Mouse (Mus musculus) neural tube, embryonic 13.5 days (tissue): ENCODE measurements at regions not wholly inside any gene's neighbourhood (a gene's known extent, or its start where the extent isn't known, plus 50 kb on each side); places are given as distances from the start of the nearest gene placed in this dataset.

Experiments
- ATAC-seq: fragments of 200-750 bp; cut with Nextera tagmentation; 2 replicates; pipeline ENCODE4 v1.8.0; 2017; ENCODE audit warnings: low read depth, mild to moderate bottlenecking, moderate TSS enrichment, moderate library complexity
- H3K27ac ChIP-seq: fragments of 300-500 bp; sonication (generic); replicated peaks from 2 replicates; pipeline ENCODE4 v1.5.1; 2015; ENCODE audit warnings: moderate library complexity, mild to moderate bottlenecking, inconsistent platforms
- H3K27me3 ChIP-seq: fragments of 300-500 bp; sonication (generic); 2 replicates; pipeline ENCODE4 v1.6.1; 2015; ENCODE audit warnings: mild to moderate bottlenecking, inconsistent platforms
- H3K36me3 ChIP-seq: fragments of 300-500 bp; sonication (generic); 2 replicates; pipeline ENCODE4 v1.6.1; 2015; ENCODE audit warnings: mild to moderate bottlenecking, inconsistent platforms
- H3K4me1 ChIP-seq: fragments of 300-500 bp; sonication (generic); replicated peaks from 2 replicates; pipeline ENCODE4 v1.6.1; 2015; ENCODE audit warnings: inconsistent platforms
- H3K4me2 ChIP-seq: fragments of 300-500 bp; sonication (generic); 2 replicates; pipeline ENCODE4 v1.6.1; 2015; ENCODE audit warnings: inconsistent platforms, mild to moderate bottlenecking, moderate library complexity
- H3K4me3 ChIP-seq: fragments of 300-500 bp; sonication (generic); 2 replicates; pipeline ENCODE4 v1.5.1; 2015; ENCODE audit warnings: mild to moderate bottlenecking, inconsistent platforms
- H3K9ac ChIP-seq: fragments of 300-500 bp; sonication (generic); 2 replicates; pipeline ENCODE4 v1.6.1; 2015; ENCODE audit warnings: moderate library complexity, mild to moderate bottlenecking, inconsistent platforms
- H3K9me3 ChIP-seq: fragments of 300-500 bp; sonication (generic); 2 replicates; pipeline ENCODE4 v1.6.1; 2016; ENCODE audit warnings: inconsistent platforms
- WGBS: fragments of 180-500 bp; shearing (Covaris S2); methylation state at CpG from one replicate; pipeline ENCODE4 v1.1.7; 2015; 5-methylcytosine and 5-hydroxymethylcytosine counted together

DNA sequence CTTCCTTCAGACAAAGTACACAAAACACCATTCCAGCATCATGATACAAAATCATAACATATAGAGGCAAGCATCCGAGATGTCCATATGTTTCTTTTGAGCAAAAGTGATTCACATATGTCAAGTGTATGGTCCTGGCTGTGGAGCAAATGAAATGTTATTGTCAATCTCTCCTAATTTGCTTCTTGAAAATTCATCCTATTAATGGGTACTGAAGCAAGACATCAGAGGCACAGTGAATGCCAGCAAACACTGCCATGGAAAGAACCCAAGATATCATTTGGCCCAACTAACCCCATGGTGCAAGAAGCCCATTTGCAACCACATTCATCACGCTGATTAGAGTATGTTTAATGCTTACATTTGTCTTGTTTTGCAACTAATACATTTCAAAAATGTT, 361.1 kb downstream of the Galc start:
- no peak overlapping the region for H3K9ac ChIP-seq
- no peaks in the 10 kb centered on the region for H3K36me3 ChIP-seq
- no peak for ATAC-seq
- no peaks in the 10 kb centered on the region for H3K9me3 ChIP-seq
- H3K4me1 ChIP-seq: no peaks in the 10 kb centered on the region
- no peaks in the 10 kb centered on the region for H3K27me3 ChIP-seq
- H3K27ac ChIP-seq: no peak overlapping the region
- H3K4me3 ChIP-seq: no peak overlapping the region
- 94% methylated on average over 2 of the region's 2 CpGs for WGBS
- no peak overlapping the region for H3K4me2 ChIP-seq

DNA sequence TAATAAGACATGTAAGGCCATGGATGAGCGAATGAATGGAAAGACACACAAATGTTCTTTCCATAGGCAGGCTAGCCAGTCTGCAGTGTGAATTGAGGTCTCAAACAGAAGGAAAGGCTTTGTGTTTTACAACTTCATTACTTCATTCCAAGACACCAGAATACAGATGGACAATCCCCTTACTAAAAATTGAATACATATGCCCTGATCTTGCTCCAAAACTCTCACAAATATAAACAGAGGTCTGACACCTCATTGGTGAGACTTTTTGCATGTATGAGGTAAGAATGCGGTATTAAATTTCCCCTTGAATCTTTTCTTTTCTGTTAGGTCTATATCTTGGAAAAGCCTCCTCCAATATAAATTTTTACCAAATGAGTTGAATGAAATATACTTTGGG, 363.3 kb downstream of the Galc start:
- WGBS: 88% methylated on average over 2 of the region's 2 CpGs
- H3K4me1 ChIP-seq: no peaks in the 10 kb centered on the region

DNA sequence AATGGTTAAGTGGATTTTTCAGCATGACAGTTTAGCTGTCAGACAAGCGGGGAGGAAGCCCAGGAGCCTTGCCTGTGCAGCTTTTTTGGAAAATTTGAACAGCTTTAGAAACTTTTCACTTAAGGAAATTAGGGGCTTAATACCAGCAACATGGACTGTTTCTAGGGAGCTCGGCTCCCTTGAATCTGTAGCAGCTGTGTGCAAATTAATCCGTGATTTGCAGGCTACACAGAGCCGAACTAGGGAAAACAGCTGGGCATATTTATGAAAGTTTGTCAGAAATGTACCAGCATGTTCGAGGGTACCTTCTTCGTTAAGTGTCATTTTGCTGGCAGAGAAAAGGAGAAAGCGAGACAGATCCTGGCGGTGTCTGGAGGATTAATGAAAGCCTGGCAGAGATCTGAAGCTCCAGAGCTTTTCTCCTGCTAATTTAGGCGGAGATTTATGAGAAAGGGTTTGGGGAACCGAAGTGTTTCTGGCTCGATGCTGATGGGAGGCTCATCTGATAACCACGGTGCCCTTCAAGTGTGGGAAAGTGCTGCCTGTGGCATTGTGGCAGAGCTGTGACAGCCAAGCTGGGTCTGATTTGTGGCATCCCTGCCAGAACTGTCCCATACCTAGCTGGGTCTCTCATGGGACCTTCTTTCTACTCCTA, 370.3 kb downstream of the Galc start:
- 24% methylated on average over 12 of the region's 12 CpGs for WGBS
- no peak overlapping the region for H3K4me3 ChIP-seq
- H3K4me1 ChIP-seq: peaks cover 15% of the 10 kb centered on the region
- no peak for ATAC-seq
- H3K4me2 ChIP-seq: peak overlapping the region; percentile 27
- no peak overlapping the region for H3K27ac ChIP-seq
- no peaks in the 10 kb centered on the region for H3K27me3 ChIP-seq
- H3K9me3 ChIP-seq: no peaks in the 10 kb centered on the region
- H3K9ac ChIP-seq: no peak overlapping the region
- no peaks in the 10 kb centered on the region for H3K36me3 ChIP-seq

More for the DNA sequence above, 363.3 kb downstream of the Galc start:
- no peak for ATAC-seq
- no peak overlapping the region for H3K4me2 ChIP-seq
- no peaks in the 10 kb centered on the region for H3K9me3 ChIP-seq
- no peak overlapping the region for H3K9ac ChIP-seq
- H3K4me3 ChIP-seq: no peak overlapping the region
- no peaks in the 10 kb centered on the region for H3K36me3 ChIP-seq
- no peak overlapping the region for H3K27ac ChIP-seq
- no peaks in the 10 kb centered on the region for H3K27me3 ChIP-seq

DNA sequence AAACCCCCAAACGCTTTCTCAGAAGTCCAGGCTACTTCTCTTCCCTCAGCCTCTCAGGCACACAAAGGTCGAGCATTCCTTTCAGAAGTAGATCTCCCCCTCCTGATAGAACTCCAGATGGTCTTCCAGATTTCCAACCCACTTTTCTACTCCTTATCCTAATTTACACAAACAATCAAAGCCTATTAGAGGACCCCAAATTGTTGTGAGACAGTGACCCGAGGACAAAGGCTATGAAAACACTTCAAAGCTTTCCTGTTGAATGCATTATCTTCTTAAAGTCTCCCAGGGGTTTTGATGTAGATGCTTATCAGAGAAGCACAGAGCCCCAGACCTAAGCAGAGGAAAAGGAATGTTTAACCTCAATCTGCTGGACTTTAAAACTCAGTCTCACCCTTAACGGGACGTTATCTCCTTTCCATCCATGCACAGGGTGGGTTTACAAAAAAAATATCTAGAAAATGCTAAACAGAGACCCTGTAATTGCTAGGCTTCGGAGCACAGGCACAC, 370.9 kb downstream of the Galc start:
- Histone ChIP-seq H3K36me3 (no peaks in the 10 kb centered on the region), H3K4me1 (peaks cover 15% of the 10 kb centered on the region), H3K27ac (no peak overlapping the region), H3K27me3 (no peaks in the 10 kb centered on the region), H3K4me3 (no peak overlapping the region), H3K9ac (no peak overlapping the region), H3K9me3 (no peaks in the 10 kb centered on the region), H3K4me2 (peak overlapping the region; percentile 27)
- WGBS: 31% methylated on average over 6 of the region's 6 CpGs
- ATAC-seq: no peak

DNA sequence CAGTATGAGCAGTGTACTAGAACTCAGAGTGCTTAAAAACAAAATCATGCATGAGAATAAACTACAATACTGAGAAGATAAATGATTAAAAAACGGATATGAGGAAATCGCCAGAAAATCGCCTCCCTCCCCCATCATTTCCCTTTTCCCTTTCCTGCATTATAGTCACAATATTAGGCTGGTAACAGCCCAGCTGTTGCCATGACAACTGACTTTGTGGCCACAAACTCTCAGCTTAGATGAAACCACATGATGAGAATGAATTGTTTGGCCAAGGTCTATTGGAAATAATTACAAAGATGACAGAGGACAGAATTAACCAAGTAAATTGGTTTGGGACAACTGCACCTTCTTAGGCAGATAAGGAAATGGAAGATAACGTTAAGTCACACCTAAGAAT, 376.8 kb downstream of the Galc start:
- WGBS: 73% methylated on average over 4 of the region's 4 CpGs
- Histone ChIP-seq H3K4me3 (no peak overlapping the region), H3K27me3 (no peaks in the 10 kb centered on the region), H3K36me3 (no peaks in the 10 kb centered on the region), H3K4me2 (no peak overlapping the region), H3K9me3 (no peaks in the 10 kb centered on the region), H3K9ac (no peak overlapping the region), H3K4me1 (no peaks in the 10 kb centered on the region), H3K27ac (no peak overlapping the region)
- ATAC-seq: no peak

DNA sequence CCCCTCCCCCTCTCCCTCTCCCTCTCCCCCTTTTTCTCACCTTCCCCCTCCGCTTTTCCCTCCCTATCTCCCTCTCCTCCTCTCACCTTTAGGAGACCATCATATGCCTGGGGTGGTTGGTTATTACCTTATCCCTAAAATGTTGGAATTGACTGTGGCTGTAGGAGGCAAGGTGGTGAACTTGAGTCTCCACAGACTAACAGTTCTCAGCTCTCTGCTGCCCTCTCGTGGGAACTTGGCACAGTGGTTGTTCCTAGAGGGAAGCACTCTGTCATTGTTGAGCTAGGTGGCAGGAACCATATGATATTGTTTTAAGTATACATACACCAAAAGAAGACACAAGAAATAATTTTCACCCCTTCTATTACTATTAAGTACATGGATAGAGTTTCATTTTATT, 386.9 kb downstream of the Galc start:
- H3K9me3 ChIP-seq: no peaks in the 10 kb centered on the region
- H3K4me2 ChIP-seq: no peak overlapping the region
- H3K4me1 ChIP-seq: no peaks in the 10 kb centered on the region
- ATAC-seq: peak; percentile 67; the same call in 1 of the 2 replicates
- no peaks in the 10 kb centered on the region for H3K27me3 ChIP-seq
- H3K4me3 ChIP-seq: no peak overlapping the region
- no peaks in the 10 kb centered on the region for H3K36me3 ChIP-seq
- no peak overlapping the region for H3K27ac ChIP-seq
- no peak overlapping the region for H3K9ac ChIP-seq
- 13% methylated on average over 2 of the region's 2 CpGs for WGBS

DNA sequence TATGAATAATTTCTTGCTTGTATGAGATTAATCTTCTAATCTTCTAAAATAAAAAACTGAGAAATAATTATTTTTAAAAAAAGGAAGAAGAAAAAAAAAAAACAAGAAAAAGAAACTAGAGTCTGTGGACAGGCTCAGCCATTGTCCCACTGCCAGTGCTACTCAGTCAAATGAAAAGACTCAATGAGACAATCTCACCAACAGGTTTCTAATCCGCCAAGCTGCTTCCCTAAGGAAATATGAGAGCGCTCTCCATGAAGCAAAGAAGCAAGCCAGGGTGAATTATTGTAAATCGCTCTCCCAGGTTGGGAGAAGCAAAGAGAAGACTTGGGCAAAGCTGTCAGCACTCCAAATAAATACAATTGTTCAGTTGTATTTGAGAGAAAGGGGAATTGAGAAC, 396.3 kb downstream of the Galc start:
- no peak overlapping the region for H3K4me3 ChIP-seq
- H3K36me3 ChIP-seq: no peaks in the 10 kb centered on the region
- H3K27ac ChIP-seq: no peak overlapping the region
- H3K4me2 ChIP-seq: no peak overlapping the region
- ATAC-seq: no peak
- H3K27me3 ChIP-seq: no peaks in the 10 kb centered on the region
- 80% methylated on average over 3 of the region's 3 CpGs for WGBS
- no peaks in the 10 kb centered on the region for H3K9me3 ChIP-seq
- H3K4me1 ChIP-seq: no peaks in the 10 kb centered on the region
- no peak overlapping the region for H3K9ac ChIP-seq

DNA sequence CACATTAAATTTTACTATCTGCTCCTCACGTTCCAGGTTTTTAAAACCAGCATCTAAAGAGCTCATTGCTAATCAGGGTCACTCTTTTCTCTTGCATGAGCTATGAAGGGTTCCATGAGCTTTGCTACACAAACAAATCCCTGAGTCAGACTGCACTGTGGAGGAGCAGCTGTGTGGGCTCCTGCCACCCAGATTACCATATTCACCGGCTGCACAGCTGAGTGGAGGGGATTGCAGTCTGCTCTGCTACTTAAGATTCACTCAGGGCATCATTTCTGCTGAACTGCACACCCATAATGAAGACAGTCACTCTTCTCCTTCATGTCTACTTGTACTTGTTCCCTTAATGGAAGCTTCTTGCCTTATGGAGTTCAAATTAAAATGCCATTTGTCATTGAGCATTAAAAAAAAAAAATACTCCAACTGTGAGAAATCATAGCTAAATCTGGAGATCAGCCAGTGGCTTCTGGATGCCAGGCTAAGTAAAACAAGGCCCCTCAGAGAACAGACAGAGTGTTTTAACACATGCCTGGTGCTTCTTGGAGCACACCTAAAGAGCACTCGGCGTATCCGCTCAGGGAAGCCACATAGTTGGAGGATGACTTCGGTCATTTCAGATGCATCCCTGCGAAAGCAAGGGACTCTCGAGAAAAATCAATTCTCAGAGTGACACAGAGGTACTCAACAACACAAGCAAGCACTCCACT, 422.9 kb downstream of the Galc start:
- no peak overlapping the region for H3K9ac ChIP-seq
- H3K4me2 ChIP-seq: no peak overlapping the region
- 73% methylated on average over 8 of the region's 8 CpGs for WGBS
- no peak overlapping the region for H3K4me3 ChIP-seq
- peaks cover 9% of the 10 kb centered on the region for H3K4me1 ChIP-seq
- H3K27me3 ChIP-seq: no peaks in the 10 kb centered on the region
- H3K36me3 ChIP-seq: no peaks in the 10 kb centered on the region
- no peaks in the 10 kb centered on the region for H3K9me3 ChIP-seq
- ATAC-seq: peak; percentile 78
- H3K27ac ChIP-seq: no peak overlapping the region

DNA sequence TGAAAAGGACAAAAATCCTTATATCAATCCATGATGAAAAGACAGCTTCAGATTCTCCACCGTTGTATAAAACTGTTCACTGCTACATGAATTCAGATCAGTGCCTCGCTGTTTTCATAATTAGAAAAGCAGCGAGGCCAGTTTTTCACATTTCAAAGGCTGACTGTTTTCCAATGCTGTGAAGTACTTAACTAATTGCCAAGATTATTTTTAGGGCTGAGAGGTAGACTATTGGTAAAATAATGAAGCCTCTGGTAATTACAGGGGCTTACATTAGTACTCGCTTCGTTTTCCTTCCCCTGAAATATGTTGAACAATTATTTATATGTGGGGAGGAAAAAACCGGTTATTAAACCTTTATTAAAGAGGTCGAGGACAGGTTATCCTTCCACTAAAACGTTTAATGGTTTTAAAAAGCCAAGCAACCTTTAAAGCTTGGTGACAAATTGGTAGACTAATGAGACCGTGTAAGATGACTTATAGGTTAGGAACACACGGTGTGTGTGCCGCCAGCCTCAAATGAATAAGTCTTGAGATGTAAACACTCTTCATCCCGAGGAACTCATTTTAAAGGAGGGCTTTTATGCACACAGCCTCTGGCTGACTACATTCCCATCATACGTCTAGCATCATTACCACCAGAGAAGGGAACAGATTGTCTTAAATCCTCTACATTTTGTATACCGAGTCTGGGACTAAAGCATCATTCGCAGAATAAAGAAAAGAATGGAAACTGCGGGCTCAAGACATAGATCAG, 465.7 kb downstream of the Galc start:
- H3K4me3 ChIP-seq: no peak overlapping the region
- H3K27me3 ChIP-seq: no peaks in the 10 kb centered on the region
- no peak overlapping the region; the same call in 1 of the 2 replicates for H3K27ac ChIP-seq
- no peak overlapping the region for H3K4me2 ChIP-seq
- no peaks in the 10 kb centered on the region for H3K4me1 ChIP-seq
- WGBS: 69% methylated on average over 16 of the region's 16 CpGs
- no peak for ATAC-seq
- no peaks in the 10 kb centered on the region for H3K9me3 ChIP-seq
- H3K9ac ChIP-seq: no peak overlapping the region
- H3K36me3 ChIP-seq: no peaks in the 10 kb centered on the region

DNA sequence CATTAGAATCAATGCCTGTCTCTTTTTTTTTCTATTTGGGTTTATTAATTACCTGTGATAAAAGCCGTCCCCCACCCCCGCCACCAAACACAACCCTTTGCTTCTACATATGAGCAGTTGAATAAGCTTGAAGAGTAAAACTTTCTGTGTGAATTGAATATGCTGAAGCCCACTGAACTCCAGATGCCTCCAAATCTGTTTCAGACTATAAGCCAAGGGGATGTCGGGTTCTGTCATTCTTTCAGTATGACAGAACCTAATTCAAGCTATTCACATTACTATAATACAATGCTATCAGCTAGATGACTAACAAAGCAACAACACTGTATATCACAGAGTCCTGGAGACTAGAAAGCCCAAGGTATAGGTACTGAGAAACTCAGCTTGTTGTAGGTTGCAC, 475.8 kb downstream of the Galc start:
- Histone ChIP-seq H3K4me3 (no peak overlapping the region), H3K9me3 (no peaks in the 10 kb centered on the region), H3K27me3 (no peaks in the 10 kb centered on the region), H3K9ac (no peak overlapping the region), H3K4me1 (no peaks in the 10 kb centered on the region), H3K36me3 (no peaks in the 10 kb centered on the region), H3K4me2 (no peak overlapping the region), H3K27ac (no peak overlapping the region)
- ATAC-seq: no peak
- 87% methylated on average over 3 of the region's 3 CpGs for WGBS

DNA sequence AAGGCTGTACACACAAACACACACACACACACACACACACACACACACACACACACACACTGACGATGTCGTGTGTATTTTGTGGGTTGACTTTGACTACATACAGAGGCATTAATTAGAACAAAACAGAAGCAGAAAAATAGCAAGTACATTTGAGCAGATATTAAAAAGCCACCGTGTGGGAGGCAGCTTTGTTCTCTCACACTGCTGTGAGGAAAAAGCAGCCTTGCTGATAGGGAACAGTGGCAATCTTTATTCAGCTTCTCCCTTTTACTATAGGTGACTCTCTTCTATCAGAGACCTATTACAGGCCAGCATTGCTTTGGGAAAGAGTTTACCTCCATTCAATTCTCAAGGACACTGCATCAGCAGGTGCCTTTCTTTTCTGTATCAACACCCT, 500.1 kb downstream of the Galc start:
- no peaks in the 10 kb centered on the region for H3K27me3 ChIP-seq
- no peak overlapping the region for H3K4me2 ChIP-seq
- 77% methylated on average over 3 of the region's 3 CpGs for WGBS
- H3K27ac ChIP-seq: no peak overlapping the region
- H3K9ac ChIP-seq: no peak overlapping the region
- ATAC-seq: no peak
- no peaks in the 10 kb centered on the region for H3K9me3 ChIP-seq
- no peaks in the 10 kb centered on the region for H3K36me3 ChIP-seq
- no peaks in the 10 kb centered on the region for H3K4me1 ChIP-seq
- no peak overlapping the region for H3K4me3 ChIP-seq

DNA sequence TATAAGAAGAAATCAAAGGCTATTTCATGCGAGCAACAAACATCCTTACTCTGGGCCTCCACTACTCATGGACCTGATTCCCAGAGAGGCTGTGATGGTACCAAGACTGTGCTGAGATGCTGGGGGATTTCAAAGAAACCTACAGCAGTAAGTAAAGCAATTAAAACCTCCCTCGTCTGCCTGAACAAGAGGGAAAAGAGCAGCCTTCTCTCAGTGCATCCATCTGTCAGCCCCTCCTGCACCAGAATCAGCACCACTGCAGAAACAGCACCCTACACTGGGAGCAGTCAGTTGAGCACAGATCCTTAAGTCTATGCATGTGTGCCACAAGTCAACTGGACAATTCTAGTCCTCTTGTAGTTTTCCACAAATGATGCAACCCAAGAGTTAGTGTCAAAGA, 500.6 kb downstream of the Galc start:
- no peak overlapping the region for H3K9ac ChIP-seq
- H3K27me3 ChIP-seq: no peaks in the 10 kb centered on the region
- H3K36me3 ChIP-seq: no peaks in the 10 kb centered on the region
- no peak overlapping the region for H3K27ac ChIP-seq
- WGBS: 45% methylated on average over 2 of the region's 2 CpGs
- H3K4me2 ChIP-seq: no peak overlapping the region
- H3K4me1 ChIP-seq: no peaks in the 10 kb centered on the region
- H3K9me3 ChIP-seq: no peaks in the 10 kb centered on the region
- no peak overlapping the region for H3K4me3 ChIP-seq
- no peak for ATAC-seq
